Mouse (Mus musculus) skeletal muscle tissue, adult 2 months (tissue): ENCODE measurements around the gene Uqcrc1.

Experiments
- DNase-seq: peaks from one replicate; pipeline ENCODE4 v3.0.0-alpha.2; 2012; ENCODE audit warnings: low read depth, low spot score

Gene Uqcrc1

GRCm38 (mm10) chr9:108936418-108937364 lies at the start of gene Uqcrc1:
Gene Uqcrc1, plus strand, starts transcription at chr9:108936633.
- DNase-seq, result peak; percentile 99

GRCm38 (mm10) chr9:108912308-108912707 lies 24.1 kb upstream of the Uqcrc1 start:
- no peak for DNase-seq

- no peak for DNase-seq
These were observed 23.3 kb upstream of the Uqcrc1 start for GRCm38 (mm10) chr9:108913161-108913560.

GRCm38 (mm10) chr9:108913621-108914020 lies 22.8 kb upstream of the Uqcrc1 start:
- DNase-seq, result no peak

- DNase-seq, result no peak
These were observed 21.9 kb upstream of the Uqcrc1 start, which contains the start of gene Tmem89 for GRCm38 (mm10) chr9:108914491-108914890. Gene Tmem89, plus strand, starts transcription at chr9:108914619.

- no peak for DNase-seq
These were observed 10.5 kb upstream of the Uqcrc1 start for GRCm38 (mm10) chr9:108925897-108926296.

GRCm38 (mm10) chr9:108928424-108928823 lies 8.0 kb upstream of the Uqcrc1 start:
- no peak for DNase-seq

GRCm38 (mm10) chr9:108935991-108936390 lies 442 bp upstream of the Uqcrc1 start:
- DNase-seq, result no peak

GRCm38 (mm10) chr9:108945111-108945510 lies 8.7 kb downstream of the Uqcrc1 start:
- no peak for DNase-seq

- DNase-seq, result no peak
These were observed 9.2 kb downstream of the Uqcrc1 start for GRCm38 (mm10) chr9:108945608-108946007.

- peak; percentile 64 for DNase-seq
These were observed 13.0 kb downstream of the Uqcrc1 start for GRCm38 (mm10) chr9:108949231-108949966.

GRCm38 (mm10) chr9:108949967-108950728 lies 13.7 kb downstream of the Uqcrc1 start:
- peak; percentile 72 for DNase-seq

- DNase-seq, result no peak
These were observed 16.7 kb downstream of the Uqcrc1 start, which contains the start of gene Col7a1 for GRCm38 (mm10) chr9:108953081-108953636. Gene Col7a1, plus strand, starts transcription at chr9:108953586.

GRCm38 (mm10) chr9:108955241-108955640 lies 18.8 kb downstream of the Uqcrc1 start:
- no peak for DNase-seq

GRCm38 (mm10) chr9:108955846-108956245 lies 19.4 kb downstream of the Uqcrc1 start:
- no peak for DNase-seq

- DNase-seq, result peak; percentile 69
These were observed 27.1 kb downstream of the Uqcrc1 start for GRCm38 (mm10) chr9:108963577-108963976.

GRCm38 (mm10) chr9:108964338-108964737 lies 27.9 kb downstream of the Uqcrc1 start:
- no peak for DNase-seq

GRCm38 (mm10) chr9:108970623-108971022 lies 34.2 kb downstream of the Uqcrc1 start:
- no peak for DNase-seq

GRCm38 (mm10) chr9:108976483-108976882 lies 40.0 kb downstream of the Uqcrc1 start:
- no peak for DNase-seq

- DNase-seq, result no peak
These were observed 41.5 kb downstream of the Uqcrc1 start for GRCm38 (mm10) chr9:108977966-108978365.

- no peak for DNase-seq
These were observed 46.1 kb downstream of the Uqcrc1 start for GRCm38 (mm10) chr9:108982498-108982897.
